Mouse (Mus musculus) cerebellum, adult 9-11 months (tissue): ENCODE results near the gene Olfr1283.
"Not testable (repeated sequence)": the region's sequence is repeated elsewhere in the genome, so short reads cannot be mapped to it uniquely, and the experiment has no call there.

Source experiments
- DNase-seq: peaks from one replicate; pipeline ENCODE4 v3.0.0; 2022

Olfr1283 gene

GRCm38 (mm10) chr2:111366490-111366889 is at the start of gene Olfr1283:
TSS of gene Olfr1283 (plus strand) at chr2:111366790.
- DNase-seq = no peak

GRCm38 (mm10) chr2:111326220-111326619 is 40.4 kb upstream of the Olfr1283 start, which contains the start of gene Olfr1281:
TSS of gene Olfr1281 (plus strand) at chr2:111326520.
- no peak for DNase-seq

- not testable (repeated sequence) for DNase-seq
These were observed 32.9 kb upstream of the Olfr1283 start for GRCm38 (mm10) chr2:111333721-111334120.

- no peak for DNase-seq
These were observed 30.6 kb upstream of the Olfr1283 start, which contains the start of gene Olfr1282 for GRCm38 (mm10) chr2:111335976-111336375. TSS of gene Olfr1282 (minus strand) at chr2:111336076.

GRCm38 (mm10) chr2:111375222-111375621 is 8.6 kb downstream of the Olfr1283 start, which contains the start of gene Olfr1284:
TSS of gene Olfr1284 (plus strand) at chr2:111375522.
- no peak for DNase-seq
